Mouse (Mus musculus): ENCODE measurements around the gene Fis1.

DNA sequence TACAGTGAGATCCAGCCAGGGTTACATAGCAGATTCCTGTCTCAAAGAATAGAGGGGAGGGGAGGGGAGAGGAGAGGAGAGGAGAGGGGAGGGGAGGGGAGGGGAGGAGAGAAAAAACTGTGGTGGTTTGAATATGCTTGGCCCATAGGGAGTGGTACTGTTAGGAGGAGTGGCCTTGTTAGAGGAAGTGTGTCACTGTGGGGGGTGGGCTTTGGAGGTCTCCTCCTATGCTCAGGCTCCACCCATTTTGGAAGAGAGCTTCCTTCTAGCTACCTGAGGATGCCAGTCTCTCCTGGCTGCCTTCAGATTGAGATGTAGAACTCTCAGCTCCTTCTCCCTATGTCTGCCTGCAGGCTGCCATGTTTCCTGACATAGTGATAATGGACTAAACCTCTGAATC lies 5.2 kb upstream of the Fis1 start:
- TF ChIP-seq POLR2A (IDR thresholded peaks at IDR 0.05; ENCODE audit: low read depth, low read length) (no peak), CTCF (IDR thresholded peaks at IDR 0.05; ENCODE audit: borderline replicate concordance, insufficient read depth, low read length) (no peak)

Data from embryonic fibroblast, embryonic 13.5 days (primary cell).